Mouse (Mus musculus): ENCODE data around the gene Orm2.
A peak's percentile ranks its signal among the peaks of the same experiment; 100 is the strongest.

GRCm38 (mm10) chr4:63344295-63344694, 18.0 kb upstream of the Orm2 start, which contains the start of gene Orm1:
- TF ChIP-seq POLR2A (IDR thresholded peaks at IDR 0.05; ENCODE audit: extremely low read depth, insufficient read depth, low read length): peak; percentile 85
- TF ChIP-seq CTCF (IDR thresholded peaks at IDR 0.05; ENCODE audit: low read depth, low read length): no peak

All from liver, adult 2 months (tissue).